Mouse (Mus musculus) spleen, postnatal 36 days (tissue): ENCODE data around the gene Zbtb34.

Experiments
- DNase-seq, 2 experiments: peaks; one replicate each; pipeline ENCODE4 v3.0.0; 2022; ENCODE audit warnings: low spot score in 2 of 2, mixed read lengths in 1 of 2

Zbtb34 gene

GRCm38 (mm10) chr2:33430771-33431699 is at the start of gene Zbtb34:
Gene Zbtb34 (minus strand): TSS chr2:33431324.
- peak; percentile 45 to 55 for DNase-seq

GRCm38 (mm10) chr2:33477961-33478755 is 47.0 kb upstream of the Zbtb34 start:
- no peak for DNase-seq

- no peak for DNase-seq
These were observed 44.8 kb upstream of the Zbtb34 start for GRCm38 (mm10) chr2:33475961-33476360.

GRCm38 (mm10) chr2:33468466-33469097 is 37.5 kb upstream of the Zbtb34 start, which contains the start of gene Zbtb43:
Gene Zbtb43 (minus strand): TSS chr2:33468559.
- DNase-seq, result peak; percentile 94 to 97

- peak in 1 of 2 experiments; percentile 27 for DNase-seq
These were observed 36.7 kb upstream of the Zbtb34 start for GRCm38 (mm10) chr2:33467546-33468465.

GRCm38 (mm10) chr2:33465966-33466365 is 34.8 kb upstream of the Zbtb34 start:
- DNase-seq, result no peak

- no peak for DNase-seq
These were observed 34.1 kb upstream of the Zbtb34 start for GRCm38 (mm10) chr2:33465215-33465614.

GRCm38 (mm10) chr2:33462066-33462465 is 30.9 kb upstream of the Zbtb34 start:
- no peak for DNase-seq

GRCm38 (mm10) chr2:33461066-33461465 is 29.9 kb upstream of the Zbtb34 start:
- no peak for DNase-seq

- no peak for DNase-seq
These were observed 28.5 kb upstream of the Zbtb34 start for GRCm38 (mm10) chr2:33459660-33460059.

- no peak for DNase-seq
These were observed 25.6 kb upstream of the Zbtb34 start for GRCm38 (mm10) chr2:33456696-33457095.

GRCm38 (mm10) chr2:33456242-33456641 is 25.1 kb upstream of the Zbtb34 start:
- no peak for DNase-seq

GRCm38 (mm10) chr2:33455350-33455749 is 24.2 kb upstream of the Zbtb34 start:
- no peak for DNase-seq

GRCm38 (mm10) chr2:33454816-33455215 is 23.7 kb upstream of the Zbtb34 start:
- DNase-seq, result no peak

- no peak for DNase-seq
These were observed 22.4 kb upstream of the Zbtb34 start for GRCm38 (mm10) chr2:33453476-33453875.

GRCm38 (mm10) chr2:33452721-33453120 is 21.6 kb upstream of the Zbtb34 start:
- no peak for DNase-seq

- DNase-seq, result no peak
These were observed 21.0 kb upstream of the Zbtb34 start for GRCm38 (mm10) chr2:33452140-33452539.

GRCm38 (mm10) chr2:33451038-33451978 is 20.2 kb upstream of the Zbtb34 start:
- DNase-seq, result no peak

- DNase-seq, result no peak
These were observed 18.2 kb upstream of the Zbtb34 start for GRCm38 (mm10) chr2:33449119-33449873.
